Mouse (Mus musculus) CH12.LX (cell line): Measurements from ENCODE around the gene Nudt21. TPM values are rescaled to one million over a fixed set of nuclear protein-coding genes. Genes with fewer than 3 reads are reported as not detected.

Source experiments
- DNase-seq: peaks from one replicate; pipeline ENCODE4 v3.0.0-alpha.2; 2013; ENCODE audit errors: extremely low read depth
- H3K27ac ChIP-seq: 2 replicates; pipeline ENCODE4 v1.5.1; 2012; ENCODE audit warnings: low read depth, mild to moderate bottlenecking, control low read depth, moderate library complexity; ENCODE audit not compliant: insufficient read depth
- H3K27me3 ChIP-seq: replicated peaks from 2 replicates; pipeline ENCODE3; 2012; ENCODE audit warnings: inconsistent platforms
- H3K36me3 ChIP-seq, 2 experiments: replicated peaks in 1 of 2; 2 replicates each; pipeline versions ENCODE3 to v1.6.1; 2012; ENCODE audit warnings: inconsistent platforms in 1 of 2, low read length in 1 of 2, mild to moderate bottlenecking in 1 of 2, mixed read lengths in 1 of 2, moderate library complexity in 1 of 2; ENCODE audit not compliant: control insufficient read depth in 1 of 2, insufficient read depth in 1 of 2
- H3K4me1 ChIP-seq, 2 experiments: 2 replicates each; pipeline ENCODE4 v1.6.1; 2012; ENCODE audit warnings: inconsistent platforms in 1 of 2, moderate library complexity in 1 of 2; ENCODE audit not compliant: insufficient read depth in 2 of 2, control insufficient read depth in 1 of 2
- H3K4me2 ChIP-seq: 2 replicates; pipeline ENCODE4 v1.6.1; 2012; ENCODE audit warnings: low read depth, mild to moderate bottlenecking, control low read depth; ENCODE audit not compliant: poor library complexity, insufficient read depth, severe bottlenecking
- H3K4me3 ChIP-seq, 3 experiments: fragments of 150-350 bp in 1 of 3; sonication (generic) in 1 of 3; replicated peaks in 1 of 3; 2 replicates each; pipeline versions ENCODE3 to v1.5.1; 2011 to 2012; ENCODE audit warnings: low read depth in 2 of 3, low read length in 2 of 3, mild to moderate bottlenecking in 2 of 3, moderate library complexity in 2 of 3, control low read depth in 1 of 3, improper control_type of control experiment in 1 of 3, inconsistent platforms in 1 of 3, mixed read lengths in 1 of 3; ENCODE audit not compliant: poor library complexity in 1 of 3
- H3K79me2 ChIP-seq: replicated peaks from 2 replicates; pipeline ENCODE4 v1.6.1; 2012; ENCODE audit warnings: mild to moderate bottlenecking, moderate library complexity; ENCODE audit not compliant: control insufficient read depth, poor library complexity, insufficient read depth, severe bottlenecking; ENCODE audit errors: extremely low read depth
- H3K9ac ChIP-seq: 2 replicates; pipeline ENCODE4 v1.6.1; 2012; ENCODE audit warnings: low read depth, mild to moderate bottlenecking, control low read depth, moderate library complexity; ENCODE audit not compliant: insufficient read depth
- H3K9me3 ChIP-seq: replicated peaks from 2 replicates; pipeline ENCODE3; 2012; ENCODE audit warnings: low read length, inconsistent platforms, mixed read lengths
- CHD1 ChIP-seq: IDR thresholded peaks from 2 replicates; pipeline ENCODE4 v1.6.1; 2012; ENCODE audit warnings: low read depth, low read length, improper control_type of control experiment, inconsistent platforms
- CTCF ChIP-seq, 2 experiments: IDR thresholded peaks in 1 of 2; conservative IDR thresholded peaks in 1 of 2; 2 replicates each; pipeline ENCODE4 v1.5.1; 2011 to 2012; ENCODE audit warnings: low read depth in 2 of 2, low read length in 2 of 2, improper control_type of control experiment in 1 of 2, inconsistent platforms in 1 of 2, mild to moderate bottlenecking in 1 of 2, moderate library complexity in 1 of 2
- ELF1 ChIP-seq: IDR thresholded peaks from 2 replicates; pipeline ENCODE4 v1.6.1; 2014; ENCODE audit warnings: low read depth, mild to moderate bottlenecking, inconsistent platforms, low read length, improper control_type of control experiment
- GABPA ChIP-seq: IDR thresholded peaks from 2 replicates; pipeline ENCODE4 v1.6.1; 2012; ENCODE audit warnings: low read depth, low read length, improper control_type of control experiment, inconsistent platforms; ENCODE audit not compliant: insufficient replicate concordance
- MEF2A ChIP-seq: IDR thresholded peaks from 2 replicates; pipeline ENCODE4 v1.6.1; 2014; ENCODE audit warnings: low read depth, mild to moderate bottlenecking, inconsistent platforms, low read length, improper control_type of control experiment, borderline replicate concordance
- MXI1 ChIP-seq: IDR thresholded peaks from 2 replicates; pipeline ENCODE4 v1.6.1; 2011; ENCODE audit warnings: mild to moderate bottlenecking, low read depth, low read length, improper control_type of control experiment
- POLR2AphosphoS2 ChIP-seq: IDR thresholded peaks from 2 replicates; pipeline ENCODE4 v1.6.1; 2011; ENCODE audit warnings: low read depth, low read length, improper control_type of control experiment
- TCF12 ChIP-seq: IDR thresholded peaks from 2 replicates; pipeline ENCODE4 v1.6.1; 2014; ENCODE audit warnings: low read depth, mild to moderate bottlenecking, inconsistent platforms, low read length, improper control_type of control experiment
- USF2 ChIP-seq: conservative IDR thresholded peaks from 2 replicates; pipeline ENCODE4 v1.6.1; 2011; ENCODE audit warnings: low read depth, low read length, improper control_type of control experiment
- ZC3H11A ChIP-seq: IDR thresholded peaks from 2 replicates; pipeline ENCODE4 v1.6.1; 2012; ENCODE audit warnings: low read depth, mild to moderate bottlenecking, inconsistent platforms, low read length, improper control_type of control experiment
- ZMIZ1 ChIP-seq: IDR thresholded peaks from 2 replicates; pipeline ENCODE4 v1.6.1; 2012; ENCODE audit warnings: low read depth, mild to moderate bottlenecking, inconsistent platforms, low read length, improper control_type of control experiment
- ZNF384 ChIP-seq: IDR thresholded peaks from 2 replicates; pipeline ENCODE4 v1.6.1; 2012; ENCODE audit warnings: low read depth, low read length, improper control_type of control experiment, inconsistent platforms
- dilution Hi-C: fragments of 300-500 bp; cut with MboI; formaldehyde crosslinking; loops from 2 replicates; pipeline ENCODE4 v1.14.3; 2020; ENCODE audit warnings: low sequenced_read_pairs; ENCODE audit not compliant: extremely low pct_unique_long_range_greater_than_20kb, extremely low pct_ligation_motif_present
- in situ Hi-C: fragments of 300-500 bp; cut with MboI; formaldehyde crosslinking; loops from 3 replicates; pipeline ENCODE4 v1.14.3; 2019; ENCODE audit warnings: low sequenced_read_pairs, low pct_ligation_motif_present, low pct_unique_long_range_greater_than_20kb, mixed read lengths
- polyA plus RNA-seq: library from polyadenylated mRNA; unstranded; fragments of >175 nt; gene quantifications from 2 replicates; pipeline ENCODE4 v1.2.1, GENCODE M21; 2012; ENCODE audit warnings: low read depth; ENCODE audit not compliant: insufficient read length
- total RNA-seq, 2 experiments: library from RNA; depleted of rRNA; stranded (reverse); fragments of 300-350 nt in 1 of 2; fragments of >200 nt in 1 of 2; gene quantifications; 2 replicates each; pipeline ENCODE4 v1.2.3; 2012 to 2014

Gene Nudt21
- total and polyA plus RNA-seq, 3 experiments = 91.0 to 247 (median 142) TPM

DNA sequence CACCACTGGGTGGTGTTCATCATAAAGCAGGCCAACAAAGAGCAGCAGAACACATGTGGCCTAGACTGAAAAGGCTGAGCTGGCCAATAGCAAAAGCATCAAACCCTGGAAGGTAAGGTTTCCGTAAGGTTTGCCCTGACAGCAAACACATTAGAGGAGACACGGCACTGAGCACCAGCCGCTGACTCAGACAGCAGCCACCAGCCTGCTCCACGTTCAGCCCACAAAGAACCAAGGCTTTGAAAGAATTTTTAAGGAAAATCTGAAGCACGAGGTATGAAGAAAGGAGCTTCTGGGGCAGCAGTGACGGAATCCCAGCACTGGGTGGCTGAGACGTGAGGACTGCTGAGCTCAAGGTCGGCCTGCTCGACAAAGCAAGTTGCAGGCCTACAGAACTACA is 32.7 kb downstream of the Nudt21 start:
- H3K36me3 ChIP-seq = peaks cover 33 to 60% of the 10 kb centered on the region in 2 experiments
- in situ Hi-C loops = no loop called here

DNA sequence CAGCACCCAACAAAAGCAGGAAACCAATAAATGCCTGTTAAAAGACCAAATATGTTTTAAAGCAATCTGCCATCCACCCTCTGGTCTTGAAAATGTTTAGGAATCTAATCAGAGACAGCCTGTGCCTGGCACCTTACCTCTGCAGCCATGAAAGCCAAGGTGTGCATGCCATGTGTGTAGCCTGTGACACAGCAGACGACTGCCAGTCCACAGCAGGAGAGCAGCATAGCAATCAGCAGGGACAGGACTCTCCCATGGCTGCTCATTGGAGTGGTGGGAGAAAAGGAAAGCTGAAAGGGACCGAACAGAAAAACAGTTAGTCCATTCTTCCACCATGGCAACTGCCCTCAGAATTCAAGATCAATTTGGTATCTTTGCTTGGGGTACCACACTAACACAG is 37.9 kb downstream of the Nudt21 start:
- Histone ChIP-seq H3K4me1 (no peaks in the 10 kb centered on the region), H3K27ac (no peak overlapping the region), H3K9me3 (no peaks in the 10 kb centered on the region), H3K4me2 (no peak overlapping the region), H3K36me3 (peaks cover 39 to 53% of the 10 kb centered on the region in 2 experiments), H3K9ac (no peak overlapping the region), H3K4me3 (no peak overlapping the region), H3K79me2 (no peaks in the 10 kb centered on the region), H3K27me3 (no peaks in the 10 kb centered on the region)
- dilution Hi-C loops = no loop called here
- TF ChIP-seq POLR2AphosphoS2 (no peak), ZMIZ1 (no peak), MXI1 (no peak), GABPA (no peak), CHD1 (no peak), ZC3H11A (no peak)
- in situ Hi-C loops = no loop called here
- DNase-seq = no peak

More for the DNA sequence above, 32.7 kb downstream of the Nudt21 start:
- H3K4me1 ChIP-seq = peaks cover 5 to 29% of the 10 kb centered on the region in 2 experiments; a peak in 3 of 4 replicates
- H3K9ac ChIP-seq = no peak overlapping the region
- no peaks in the 10 kb centered on the region for H3K9me3 ChIP-seq
- peaks cover 36% of the 10 kb centered on the region for H3K79me2 ChIP-seq
- DNase-seq = no peak
- no peak overlapping the region for H3K4me3 ChIP-seq
- no peak overlapping the region for H3K4me2 ChIP-seq
- H3K27me3 ChIP-seq = no peaks in the 10 kb centered on the region
- dilution Hi-C loops = no loop called here
- TF ChIP-seq MEF2A (no peak), CTCF (conservative IDR thresholded peaks at IDR 0.05 in 1 of 2, IDR thresholded peaks at IDR 0.05 in 1 of 2; ENCODE audit: low read depth in 2 of 2, low read length in 2 of 2) (no peak)
- H3K27ac ChIP-seq = no peak overlapping the region

DNA sequence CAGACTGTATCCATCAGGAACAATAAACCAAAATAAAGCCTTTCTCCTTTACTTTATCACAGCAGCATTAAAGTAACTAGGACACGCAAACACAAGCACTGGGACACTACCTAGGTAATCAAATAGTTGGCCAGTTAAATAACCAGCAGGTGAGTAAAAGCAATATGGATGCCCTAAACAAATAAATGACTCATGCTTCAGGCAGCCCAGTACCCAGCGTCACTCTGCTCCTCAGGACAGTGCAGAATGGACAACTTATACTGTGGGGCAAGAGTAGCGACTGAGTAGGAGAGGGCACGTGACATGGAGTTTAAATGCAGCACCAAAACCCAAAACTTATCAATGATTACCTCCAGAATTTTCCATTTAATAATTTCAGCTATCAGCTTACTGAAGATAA is 47.1 kb downstream of the Nudt21 start:
- H3K9ac ChIP-seq = no peak overlapping the region
- no peak overlapping the region for H3K4me2 ChIP-seq
- H3K9me3 ChIP-seq = no peaks in the 10 kb centered on the region
- DNase-seq = no peak
- in situ Hi-C loops (no loop called here), dilution Hi-C loops (no loop called here)
- no peaks in the 10 kb centered on the region; the same call in 1 of the 2 replicates for H3K79me2 ChIP-seq
- H3K36me3 ChIP-seq = peaks cover 34 to 53% of the 10 kb centered on the region in 2 experiments
- no peak overlapping the region for H3K27ac ChIP-seq
- H3K4me1 ChIP-seq = no peaks in the 10 kb centered on the region
- H3K4me3 ChIP-seq = no peak overlapping the region
- no peak for TF ChIP-seq USF2
- no peak for TF ChIP-seq MEF2A
- TF ChIP-seq ZC3H11A = no peak
- no peak for TF ChIP-seq ELF1
- no peak for TF ChIP-seq TCF12
- TF ChIP-seq ZNF384 = no peak
- no peaks in the 10 kb centered on the region for H3K27me3 ChIP-seq
